Mouse (Mus musculus) midbrain, embryonic 10.5 days (tissue): Measurements from ENCODE around the gene Sema3a. TPM values are rescaled to one million over a fixed set of nuclear protein-coding genes. Genes with fewer than 3 reads are reported as not detected.
"Not testable (repeated sequence)": the region's sequence is repeated elsewhere in the genome, so short reads cannot be mapped to it uniquely, and the experiment has no call there.

ENCODE experiments used
- DNase-seq: peaks from one replicate; pipeline ENCODE4 v3.0.0-alpha.2; 2017; ENCODE audit warnings: low spot score
- H3K27ac ChIP-seq: fragments of 300-500 bp; sonication (generic); replicated peaks from 2 replicates; pipeline ENCODE4 v1.5.1; 2016; ENCODE audit warnings: mild to moderate bottlenecking
- H3K27me3 ChIP-seq: fragments of 300-500 bp; sonication (generic); 2 replicates; pipeline ENCODE4 v1.6.1; 2016; ENCODE audit warnings: low read depth, mild to moderate bottlenecking; ENCODE audit not compliant: poor library complexity, severe bottlenecking
- H3K36me3 ChIP-seq: fragments of 300-500 bp; sonication (generic); 2 replicates; pipeline ENCODE4 v1.6.1; 2016; ENCODE audit warnings: mild to moderate bottlenecking, moderate library complexity
- H3K4me1 ChIP-seq: fragments of 300-500 bp; sonication (generic); 2 replicates; pipeline ENCODE4 v1.6.1; 2016
- H3K4me3 ChIP-seq: fragments of 300-500 bp; sonication (generic); 2 replicates; pipeline ENCODE4 v1.5.1; 2016; ENCODE audit warnings: mild to moderate bottlenecking, moderate library complexity
- H3K9me3 ChIP-seq: fragments of 300-500 bp; sonication (generic); replicated peaks from 2 replicates; pipeline ENCODE4 v1.6.1; 2016; ENCODE audit warnings: mild to moderate bottlenecking
- WGBS: fragments of 180-500 bp; shearing (Covaris S2); methylation state at CpG from one replicate; pipeline ENCODE4 v1.1.7; 2016; 5-methylcytosine and 5-hydroxymethylcytosine counted together
- polyA plus RNA-seq: library from polyadenylated mRNA; unstranded; fragments of >200 nt; fragmentation: Nextera tagmentation; extraction: Ambion mirVana; gene quantifications from 2 replicates; pipeline ENCODE4 v1.2.1, GENCODE M21; 2016

The Sema3a gene
- polyA plus RNA-seq, 1 experiment from 2014 or later = 15.8 TPM

DNA sequence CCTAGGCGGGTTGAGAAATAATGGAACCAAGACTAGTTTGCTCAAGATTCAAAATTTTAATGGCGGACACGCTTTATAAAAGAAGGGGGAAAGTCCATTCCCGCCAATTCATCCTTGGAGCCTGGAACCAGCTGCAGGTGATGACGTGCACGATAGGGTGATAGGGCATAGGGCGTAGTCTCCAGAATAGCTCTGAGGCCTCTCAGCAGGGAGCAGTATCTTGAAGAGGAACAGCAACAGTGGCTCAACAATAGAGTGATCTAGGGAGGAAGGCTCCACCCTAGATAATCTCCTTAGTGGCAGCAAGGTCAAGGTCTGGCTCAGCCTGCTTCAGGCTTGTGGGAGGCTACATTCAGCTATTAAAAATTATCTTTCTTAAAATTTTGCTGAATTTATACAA, 489.4 kb downstream of the Sema3a start:
- not testable (repeated sequence) for H3K27ac ChIP-seq, DNase-seq, H3K4me3 ChIP-seq, H3K4me1 ChIP-seq, H3K9me3 ChIP-seq, H3K36me3 ChIP-seq
- H3K27me3 ChIP-seq = peaks cover 45% of the 10 kb centered on the region
- WGBS = 71% methylated on average over 7 of the region's 7 CpGs

- no peak overlapping the region for H3K4me3 ChIP-seq
- no peaks in the 10 kb centered on the region for H3K9me3 ChIP-seq
- H3K27ac ChIP-seq = no peak overlapping the region
- DNase-seq = no peak
- 90% methylated on average over 2 of the region's 2 CpGs for WGBS
- H3K4me1 ChIP-seq = no peaks in the 10 kb centered on the region
- H3K27me3 ChIP-seq = peaks cover 55% of the 10 kb centered on the region
- H3K36me3 ChIP-seq = no peaks in the 10 kb centered on the region
Observed at GRCm38 (mm10) chr5:13615907-13616306, 490.7 kb downstream of the Sema3a start.

DNA sequence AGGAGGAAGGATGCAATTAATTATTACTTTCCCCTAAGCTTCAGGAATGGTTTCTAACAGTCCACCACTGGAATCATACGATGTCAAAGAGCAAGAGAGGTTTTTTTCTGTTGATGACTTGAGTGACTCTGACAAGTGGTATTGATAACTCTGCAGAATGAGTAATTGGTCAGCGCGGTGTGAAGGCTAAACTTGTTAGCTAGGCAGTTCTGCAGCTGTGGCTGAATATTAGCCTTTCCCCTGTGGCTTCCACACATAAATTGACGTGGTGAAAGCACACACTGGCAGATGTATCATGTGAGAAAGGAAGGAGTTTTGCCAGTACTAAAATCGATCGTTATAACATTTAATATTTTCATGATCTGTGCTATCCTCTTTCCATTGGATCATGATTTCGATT, 497.4 kb downstream of the Sema3a start:
- WGBS = 82% methylated on average over 7 of the region's 7 CpGs
- H3K27ac ChIP-seq = no peak overlapping the region

GRCm38 (mm10) chr5:13624754-13625153, 499.5 kb downstream of the Sema3a start:
- 26% methylated on average over 5 of the region's 5 CpGs for WGBS
- no peaks in the 10 kb centered on the region for H3K36me3 ChIP-seq
- no peak overlapping the region for H3K4me3 ChIP-seq
- peaks cover 32% of the 10 kb centered on the region for H3K4me1 ChIP-seq
- peaks cover 78% of the 10 kb centered on the region for H3K27me3 ChIP-seq
- peak; percentile 44 for DNase-seq
- H3K27ac ChIP-seq = no peak overlapping the region
- H3K9me3 ChIP-seq = no peaks in the 10 kb centered on the region

More for the DNA sequence above, 497.4 kb downstream of the Sema3a start:
- Histone ChIP-seq H3K27me3 (peaks cover 84% of the 10 kb centered on the region), H3K36me3 (no peaks in the 10 kb centered on the region), H3K9me3 (no peaks in the 10 kb centered on the region), H3K4me1 (peaks cover 22% of the 10 kb centered on the region), H3K4me3 (no peak overlapping the region)
- no peak for DNase-seq

- DNase-seq = no peak
- Histone ChIP-seq H3K9me3 (no peaks in the 10 kb centered on the region), H3K4me3 (no peak overlapping the region), H3K4me1 (peaks cover 37% of the 10 kb centered on the region), H3K27ac (no peak overlapping the region), H3K36me3 (no peaks in the 10 kb centered on the region), H3K27me3 (peaks cover 74% of the 10 kb centered on the region)
- 76% methylated on average over 5 of the region's 5 CpGs for WGBS
Observed at GRCm38 (mm10) chr5:13626093-13626492, 500.9 kb downstream of the Sema3a start.

- Histone ChIP-seq H3K9me3 (no peaks in the 10 kb centered on the region), H3K4me1 (peaks cover 35% of the 10 kb centered on the region), H3K27me3 (peaks cover 69% of the 10 kb centered on the region), H3K4me3 (peak overlapping the region; percentile 42), H3K36me3 (no peaks in the 10 kb centered on the region), H3K27ac (no peak overlapping the region)
- peak; percentile 87 for DNase-seq
- 18% methylated on average over 24 of the region's 24 CpGs for WGBS
Observed at GRCm38 (mm10) chr5:13628606-13629311, 503.5 kb downstream of the Sema3a start.

- no peaks in the 10 kb centered on the region for H3K36me3 ChIP-seq
- peak; percentile 47 for DNase-seq
- no peak overlapping the region for H3K27ac ChIP-seq
- H3K9me3 ChIP-seq = no peaks in the 10 kb centered on the region
- peaks cover 69% of the 10 kb centered on the region for H3K27me3 ChIP-seq
- no peak overlapping the region for H3K4me3 ChIP-seq
- 5% methylated on average over 5 of the region's 5 CpGs for WGBS
- peaks cover 26% of the 10 kb centered on the region for H3K4me1 ChIP-seq
Observed at GRCm38 (mm10) chr5:13629916-13630315, 504.7 kb downstream of the Sema3a start.

DNA sequence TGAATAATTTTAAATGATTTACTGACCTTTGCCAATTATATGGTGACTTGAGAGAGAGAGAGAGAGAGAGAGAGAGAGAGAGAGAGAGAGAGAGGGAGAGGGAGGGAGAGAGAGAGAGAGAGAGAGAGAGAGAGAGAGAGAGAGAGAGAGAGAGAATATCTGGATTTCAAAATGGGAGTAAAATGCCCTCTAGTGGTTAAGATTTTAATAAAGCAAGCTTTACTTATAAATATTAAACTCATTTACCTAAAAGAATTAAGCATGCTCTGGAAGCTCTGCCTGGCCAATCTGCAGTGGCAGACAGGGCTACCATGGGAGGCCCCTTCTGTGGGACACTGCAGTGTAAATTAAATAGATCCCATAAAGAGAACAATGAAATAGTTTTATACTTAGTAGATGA, 505.5 kb downstream of the Sema3a start:
- H3K36me3 ChIP-seq = no peaks in the 10 kb centered on the region
- no peak overlapping the region for H3K4me3 ChIP-seq
- H3K27ac ChIP-seq = no peak overlapping the region
- no peaks in the 10 kb centered on the region for H3K9me3 ChIP-seq
- peaks cover 63% of the 10 kb centered on the region for H3K27me3 ChIP-seq
- no peak for DNase-seq
- peaks cover 23% of the 10 kb centered on the region for H3K4me1 ChIP-seq

GRCm38 (mm10) chr5:13636237-13636636, 511.0 kb downstream of the Sema3a start:
- 79% methylated on average over 3 of the region's 3 CpGs for WGBS
- H3K4me1 ChIP-seq = no peaks in the 10 kb centered on the region
- DNase-seq = no peak
- H3K27ac ChIP-seq = no peak overlapping the region
- H3K9me3 ChIP-seq = no peaks in the 10 kb centered on the region
- no peaks in the 10 kb centered on the region for H3K36me3 ChIP-seq
- H3K4me3 ChIP-seq = no peak overlapping the region
- peaks cover 20% of the 10 kb centered on the region for H3K27me3 ChIP-seq
